Mouse (Mus musculus) midbrain, embryonic 16.5 days (tissue): Measurements from ENCODE around the gene Ugt1a8. TPM values are rescaled to one million over a fixed set of nuclear protein-coding genes. Genes with fewer than 3 reads are reported as not detected.
"Not testable (repeated sequence)": the region's sequence is repeated elsewhere in the genome, so short reads cannot be mapped to it uniquely, and the experiment has no call there.

ENCODE experiments used
- ATAC-seq: fragments of 200-750 bp; cut with Nextera tagmentation; 2 replicates; pipeline ENCODE4 v1.8.0; 2017; ENCODE audit warnings: moderate TSS enrichment
- H3K27ac ChIP-seq: fragments of 300-500 bp; sonication (generic); 2 replicates; pipeline ENCODE4 v1.5.1; 2014; ENCODE audit warnings: mild to moderate bottlenecking, low read length, mixed read lengths
- H3K27me3 ChIP-seq: fragments of 300-500 bp; sonication (generic); 2 replicates; pipeline ENCODE4 v1.6.1; 2014; ENCODE audit warnings: low read depth, low read length, mixed read lengths; ENCODE audit not compliant: control insufficient read depth, insufficient read depth
- H3K36me3 ChIP-seq: fragments of 300-500 bp; sonication (generic); 2 replicates; pipeline ENCODE4 v1.6.1; 2014; ENCODE audit warnings: mild to moderate bottlenecking, low read length, moderate library complexity, mixed read lengths; ENCODE audit not compliant: control insufficient read depth, insufficient read depth
- H3K4me1 ChIP-seq: fragments of 300-500 bp; sonication (generic); 2 replicates; pipeline ENCODE4 v1.6.1; 2014; ENCODE audit warnings: mild to moderate bottlenecking, low read length, mixed read lengths; ENCODE audit not compliant: control insufficient read depth, insufficient read depth
- H3K4me2 ChIP-seq: fragments of 300-500 bp; sonication (generic); 2 replicates; pipeline ENCODE4 v1.6.1; 2014; ENCODE audit warnings: mild to moderate bottlenecking, low read length, mixed read lengths
- H3K4me3 ChIP-seq: fragments of 300-500 bp; sonication (generic); 2 replicates; pipeline ENCODE4 v1.5.1; 2014; ENCODE audit warnings: low read depth, mild to moderate bottlenecking, low read length, moderate library complexity, mixed read lengths
- H3K9ac ChIP-seq: fragments of 300-500 bp; sonication (generic); 2 replicates; pipeline ENCODE4 v1.6.1; 2014; ENCODE audit warnings: low read depth, low read length, mixed read lengths
- H3K9me3 ChIP-seq: fragments of 300-500 bp; sonication (generic); replicated peaks from 2 replicates; pipeline ENCODE4 v1.6.1; 2014; ENCODE audit warnings: mild to moderate bottlenecking, low read length, mixed read lengths; ENCODE audit not compliant: control insufficient read depth, poor library complexity, severe bottlenecking
- WGBS: fragments of 180-500 bp; shearing (Covaris S2); extraction: QIAGEN DNeasy Blood & Tissue Kit; methylation state at CpG from one replicate; pipeline ENCODE4 v1.1.7; 2014; 5-methylcytosine and 5-hydroxymethylcytosine counted together
- polyA plus RNA-seq: library from polyadenylated mRNA; unstranded; fragments of >200 nt; fragmentation: Nextera tagmentation; extraction: Ambion mirVana; gene quantifications from 2 replicates; pipeline ENCODE4 v1.2.1, GENCODE M21; 2015

Gene Ugt1a8
- polyA plus RNA-seq, 1 experiment from 2014 or later = not detected

DNA sequence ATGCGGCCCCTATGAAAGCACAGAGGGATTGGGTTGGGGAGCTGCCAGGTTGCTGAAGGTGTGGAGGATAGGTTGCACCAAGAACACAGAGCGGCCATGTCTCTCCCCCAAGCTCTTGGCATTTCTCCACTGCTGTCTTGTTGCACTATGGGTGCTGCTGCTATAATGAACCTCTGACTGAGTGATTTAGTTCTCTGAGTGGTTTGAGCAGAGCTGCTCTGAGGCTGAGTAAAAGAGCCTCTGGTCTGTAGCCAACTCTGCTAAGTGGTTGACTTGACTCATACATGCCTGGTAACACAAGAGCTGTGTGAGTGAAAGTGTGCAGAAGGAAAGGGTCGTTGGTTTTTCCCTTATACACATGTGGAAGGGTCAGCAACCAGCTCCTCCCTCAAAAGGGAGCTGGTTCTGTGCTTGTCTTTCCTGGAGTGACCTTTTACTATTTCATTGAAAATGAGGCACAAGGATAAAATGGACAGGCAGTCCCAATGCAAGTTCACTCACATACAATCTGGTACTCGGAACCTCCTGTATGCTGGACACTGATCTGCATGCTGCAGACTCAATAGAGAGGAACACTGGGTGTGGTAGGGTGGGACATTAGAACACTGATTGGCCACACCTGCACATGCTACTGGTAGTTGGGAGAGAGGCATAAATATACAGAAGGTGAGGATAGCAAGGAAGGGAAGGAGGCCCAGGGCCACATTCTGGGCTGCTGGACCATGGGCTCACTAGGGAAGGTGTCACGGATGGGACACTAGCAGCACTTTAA lies 16.3 kb downstream of the Ugt1a8 start:
- not testable (repeated sequence) for ATAC-seq, H3K4me1 ChIP-seq, H3K9me3 ChIP-seq, H3K4me3 ChIP-seq, H3K9ac ChIP-seq, H3K27ac ChIP-seq, H3K4me2 ChIP-seq, H3K36me3 ChIP-seq, H3K27me3 ChIP-seq
- 89% methylated on average over 4 of the region's 5 CpGs for WGBS

DNA sequence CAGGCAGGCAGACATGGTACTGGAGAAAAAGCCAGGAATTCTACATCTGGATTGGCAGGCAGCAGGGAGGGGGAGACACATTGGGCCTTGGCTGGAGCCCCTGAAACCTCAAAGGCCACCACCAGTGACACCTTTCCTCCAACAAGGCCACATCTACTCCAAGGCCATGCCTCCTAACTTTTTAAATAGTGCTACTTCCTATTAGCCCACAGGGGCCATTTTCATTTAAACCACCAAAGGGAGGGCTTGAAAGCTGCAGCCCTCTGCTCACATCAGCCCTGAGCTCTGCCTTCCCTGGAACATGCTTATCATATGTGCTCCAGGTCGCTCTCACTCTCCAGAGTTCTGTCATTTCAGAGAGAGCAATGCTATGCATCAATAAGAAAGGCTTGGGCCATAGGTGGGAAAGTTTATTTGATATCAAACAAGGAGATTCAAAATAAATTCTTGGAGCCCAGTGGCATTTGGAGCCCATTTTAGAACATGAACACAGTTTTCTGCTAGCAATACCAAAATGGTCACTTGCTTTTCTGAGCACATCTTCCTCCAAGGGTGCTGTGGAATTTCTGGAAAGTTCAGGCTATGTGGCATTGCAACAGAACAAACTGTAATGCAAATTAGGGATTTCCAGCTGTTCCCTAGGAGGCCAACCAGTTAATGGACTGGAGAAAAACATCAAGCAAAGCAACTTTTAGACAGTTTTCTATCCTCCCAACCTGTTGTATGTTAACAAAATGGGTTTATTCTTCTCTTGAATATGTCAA lies 17.2 kb downstream of the Ugt1a8 start:
- no peaks in the 10 kb centered on the region for H3K36me3 ChIP-seq
- no peaks in the 10 kb centered on the region for H3K27me3 ChIP-seq
- H3K9ac ChIP-seq = no peak overlapping the region
- H3K27ac ChIP-seq = no peak overlapping the region
- ATAC-seq = no peak
- H3K4me3 ChIP-seq = no peak overlapping the region
- H3K4me1 ChIP-seq = no peaks in the 10 kb centered on the region
- H3K9me3 ChIP-seq = no peaks in the 10 kb centered on the region
- WGBS = 87% methylated on average over 1 of the region's 1 CpGs
- H3K4me2 ChIP-seq = no peak overlapping the region

DNA sequence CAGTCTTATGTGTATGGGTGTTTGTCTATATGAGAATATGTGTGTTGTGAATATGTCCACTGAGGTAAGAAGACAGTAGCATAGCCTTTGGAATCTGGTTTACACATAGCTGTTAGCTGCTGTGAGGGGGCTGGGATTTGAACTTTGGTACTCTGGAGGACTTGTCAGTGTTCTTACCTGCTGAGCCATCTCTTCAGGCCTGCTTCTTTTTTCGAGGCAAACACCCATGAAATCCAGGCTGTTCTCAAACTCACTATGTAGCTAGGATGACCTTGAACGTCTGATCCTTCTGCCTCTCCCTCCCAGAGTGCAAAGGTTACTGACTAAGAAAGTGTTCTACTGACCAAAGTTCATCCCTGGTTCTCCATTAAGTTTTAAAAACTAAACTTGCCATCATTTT lies 18.0 kb downstream of the Ugt1a8 start:
- no peak overlapping the region for H3K9ac ChIP-seq
- H3K4me1 ChIP-seq = no peaks in the 10 kb centered on the region
- no peaks in the 10 kb centered on the region for H3K27me3 ChIP-seq
- no peaks in the 10 kb centered on the region for H3K36me3 ChIP-seq
- H3K9me3 ChIP-seq = no peaks in the 10 kb centered on the region
- no peak for ATAC-seq
- 67% methylated on average over 2 of the region's 2 CpGs for WGBS
- no peak overlapping the region for H3K27ac ChIP-seq
- H3K4me2 ChIP-seq = no peak overlapping the region
- no peak overlapping the region for H3K4me3 ChIP-seq

DNA sequence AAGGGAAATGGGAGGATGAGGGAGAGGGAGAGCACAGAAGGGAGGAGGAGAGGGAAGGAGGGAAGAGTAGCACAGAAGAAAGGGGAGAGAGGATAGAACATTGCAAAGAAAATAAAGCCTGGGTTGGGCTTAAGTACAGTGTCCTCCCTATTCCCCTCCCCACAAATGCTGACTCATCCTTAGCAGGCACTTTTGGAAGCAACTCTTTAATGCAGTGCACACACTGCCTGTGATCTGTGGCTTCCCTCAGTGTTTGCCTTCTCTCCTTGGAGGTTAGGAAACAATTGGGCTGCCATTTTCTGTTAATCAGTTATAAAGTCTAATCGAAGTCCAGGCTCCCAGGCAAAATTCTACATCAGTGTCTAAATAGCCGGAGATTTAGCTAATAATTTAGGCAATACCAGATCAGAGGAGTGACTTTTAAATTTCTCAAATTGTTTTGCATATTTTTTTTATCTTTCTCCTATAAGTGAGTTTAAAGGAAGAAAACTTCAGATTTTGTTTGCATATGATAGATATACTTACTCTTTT lies 21.5 kb downstream of the Ugt1a8 start:
- H3K9ac ChIP-seq, H3K9me3 ChIP-seq, H3K4me2 ChIP-seq, H3K27me3 ChIP-seq, H3K27ac ChIP-seq, ATAC-seq, H3K4me1 ChIP-seq, H3K36me3 ChIP-seq, H3K4me3 ChIP-seq: not testable (repeated sequence)
- 89% methylated on average over 2 of the region's 2 CpGs for WGBS

DNA sequence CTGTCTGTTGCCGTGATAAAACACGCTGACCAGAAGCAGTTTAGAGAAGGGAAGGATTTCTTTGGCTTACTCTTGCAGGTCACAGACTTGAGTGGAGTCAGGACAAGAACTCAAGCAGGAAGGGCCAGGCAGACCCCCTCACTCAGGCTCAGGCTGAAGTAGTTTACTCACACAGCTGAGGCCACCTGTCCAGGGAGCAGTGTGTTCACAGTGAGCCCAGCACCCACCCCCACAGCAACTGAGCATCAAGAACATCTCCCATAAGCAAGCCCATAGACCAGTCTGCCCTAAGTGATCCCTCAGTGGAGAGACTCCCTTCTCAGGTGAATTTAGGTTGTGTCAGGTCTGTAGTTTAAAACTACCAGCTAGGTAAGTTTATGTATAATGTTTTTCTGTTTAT lies 22.0 kb downstream of the Ugt1a8 start:
- not testable (repeated sequence) for H3K36me3 ChIP-seq, H3K4me2 ChIP-seq, H3K9me3 ChIP-seq, H3K27me3 ChIP-seq, ATAC-seq, H3K9ac ChIP-seq, H3K4me1 ChIP-seq, H3K4me3 ChIP-seq, H3K27ac ChIP-seq
- 82% methylated on average over 2 of the region's 2 CpGs for WGBS

DNA sequence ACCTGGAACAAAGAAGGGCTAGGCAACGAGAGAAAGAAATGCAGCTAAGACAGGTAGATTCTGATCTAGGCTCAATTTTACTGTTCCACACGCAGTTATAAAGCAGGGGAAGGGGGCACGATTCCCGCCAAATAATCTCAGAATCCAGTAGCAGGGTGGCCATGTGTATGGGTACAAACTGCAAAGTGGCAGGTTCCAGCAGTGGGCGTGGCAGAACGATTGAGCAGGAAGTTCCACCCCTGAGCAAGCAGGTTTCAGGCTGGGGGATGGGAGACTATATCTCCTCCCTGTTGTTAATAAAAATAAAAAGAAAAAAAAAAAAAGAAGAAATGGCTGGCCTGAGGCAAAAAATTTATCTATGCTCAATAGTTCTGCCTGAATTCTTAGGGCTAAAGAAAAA lies 25.2 kb downstream of the Ugt1a8 start:
- not testable (repeated sequence) for H3K4me2 ChIP-seq, H3K27ac ChIP-seq, H3K27me3 ChIP-seq, H3K9ac ChIP-seq, ATAC-seq, H3K4me1 ChIP-seq, H3K4me3 ChIP-seq, H3K9me3 ChIP-seq, H3K36me3 ChIP-seq
- WGBS = 95% methylated on average over 6 of the region's 6 CpGs

DNA sequence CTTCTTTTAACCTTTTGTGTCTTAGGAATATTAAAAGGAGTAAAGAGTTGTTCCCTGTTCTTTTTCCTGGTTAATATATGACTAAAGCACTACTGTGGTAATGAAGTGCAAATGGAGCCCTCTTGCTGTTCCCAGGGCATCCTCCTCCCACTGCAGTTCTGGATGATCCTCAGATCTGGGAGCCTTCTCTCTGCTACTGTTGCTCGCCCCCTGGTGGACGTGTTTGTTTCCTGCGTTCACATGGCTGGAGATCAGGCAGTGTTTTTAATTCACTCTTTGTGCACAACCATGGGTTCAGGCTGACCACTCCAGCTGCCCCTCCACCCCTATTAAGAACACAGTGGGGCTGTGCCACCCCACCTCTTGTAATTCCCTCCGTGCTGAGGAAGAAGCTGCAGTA lies 32.9 kb downstream of the Ugt1a8 start:
- WGBS = 11% methylated on average over 4 of the region's 4 CpGs
- ATAC-seq, H3K9ac ChIP-seq, H3K27me3 ChIP-seq, H3K4me1 ChIP-seq, H3K36me3 ChIP-seq, H3K27ac ChIP-seq, H3K4me2 ChIP-seq, H3K4me3 ChIP-seq, H3K9me3 ChIP-seq: not testable (repeated sequence)

DNA sequence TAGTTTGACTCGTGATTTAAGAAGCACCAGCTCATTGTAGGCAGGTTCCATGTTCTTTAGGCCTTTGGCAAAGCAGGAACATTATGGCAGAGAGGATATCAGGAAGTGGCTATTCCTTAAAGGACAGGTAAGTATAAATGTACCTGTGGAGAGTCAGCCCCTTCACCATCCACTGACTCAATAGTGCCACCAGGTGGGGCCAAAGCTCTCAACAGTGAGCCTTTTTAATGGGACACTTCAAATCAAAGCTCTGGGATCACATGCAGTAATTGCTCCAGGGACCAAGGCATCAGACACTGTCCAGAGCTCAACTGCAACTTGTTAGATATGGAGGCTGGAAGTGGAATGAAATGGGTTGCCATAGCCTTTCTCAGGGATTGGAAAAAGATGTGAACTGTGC lies 33.9 kb downstream of the Ugt1a8 start:
- H3K9me3 ChIP-seq, H3K36me3 ChIP-seq, ATAC-seq, H3K27me3 ChIP-seq, H3K9ac ChIP-seq, H3K4me2 ChIP-seq, H3K4me3 ChIP-seq, H3K27ac ChIP-seq, H3K4me1 ChIP-seq: not testable (repeated sequence)
- no CpG with 5 or more reads among the region's 1 CpGs for WGBS

DNA sequence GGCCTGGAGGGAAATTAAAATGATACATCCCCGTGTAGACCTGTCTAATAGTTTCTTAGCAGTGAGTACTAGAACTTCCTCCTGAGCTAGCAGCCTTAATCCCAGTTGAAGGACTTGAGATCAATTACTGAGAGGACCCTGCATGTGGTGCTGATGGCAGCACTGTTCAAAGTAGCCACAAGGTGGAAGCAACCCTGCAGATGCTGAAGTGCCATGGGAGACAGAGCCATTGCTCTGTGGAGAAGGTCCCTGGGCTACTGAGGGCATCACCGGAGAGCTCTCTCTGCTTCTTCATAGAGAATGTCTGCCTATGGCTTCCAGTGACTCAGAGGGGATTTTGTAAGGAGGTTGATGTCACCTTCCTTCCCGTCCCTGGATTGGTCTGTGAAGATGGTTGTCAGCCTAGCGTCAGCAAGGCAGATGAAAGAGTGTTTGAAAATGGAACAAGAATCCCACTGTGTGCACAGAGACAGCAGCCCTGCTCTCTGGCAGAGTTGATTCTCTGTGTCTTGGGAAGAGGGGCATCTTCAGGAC lies 38.3 kb downstream of the Ugt1a8 start:
- WGBS = 74% methylated on average over 3 of the region's 4 CpGs
- H3K36me3 ChIP-seq, H3K4me1 ChIP-seq, H3K4me3 ChIP-seq, ATAC-seq, H3K27ac ChIP-seq, H3K27me3 ChIP-seq, H3K9me3 ChIP-seq, H3K4me2 ChIP-seq, H3K9ac ChIP-seq: not testable (repeated sequence)
